Mouse (Mus musculus) liver, embryonic 14.5 days (tissue): ENCODE measurements at regions not wholly inside any gene's neighbourhood (a gene's known extent, or its start where the extent isn't known, plus 50 kb on each side); places are given as distances from the start of the nearest gene placed in this dataset.

Experiments used
- ATAC-seq: fragments of 200-750 bp; cut with Nextera tagmentation; 2 replicates; pipeline ENCODE4 v1.8.0; 2017; ENCODE audit warnings: moderate number of reproducible peaks, mild to moderate bottlenecking, moderate library complexity; ENCODE audit not compliant: insufficient read depth
- DNase-seq, 3 experiments: peaks; one replicate each; pipeline ENCODE4 v3.0.0-alpha.2; 2012 to 2013; ENCODE audit warnings: low read depth in 3 of 3, low spot score in 3 of 3
- H3K27ac ChIP-seq: fragments of 300-500 bp; sonication (generic); 2 replicates; pipeline ENCODE4 v1.5.1; 2014; ENCODE audit warnings: moderate library complexity, mild to moderate bottlenecking, control low read depth, inconsistent platforms
- H3K27me3 ChIP-seq: fragments of 300-500 bp; sonication (generic); 2 replicates; pipeline ENCODE4 v1.6.1; 2014; ENCODE audit warnings: mild to moderate bottlenecking, low read length, moderate library complexity; ENCODE audit not compliant: control insufficient read depth, insufficient read depth
- H3K36me3 ChIP-seq: fragments of 300-500 bp; sonication (generic); replicated peaks from 2 replicates; pipeline ENCODE4 v1.6.1; 2014; ENCODE audit warnings: low read depth; ENCODE audit not compliant: control insufficient read depth, insufficient read depth
- H3K4me1 ChIP-seq, 2 experiments: fragments of 200-500 bp in 1 of 2; fragments of 300-500 bp in 1 of 2; sonication (generic) in 1 of 2; replicated peaks; 2 replicates each; pipeline ENCODE4 v1.6.1; 2012 to 2014; ENCODE audit warnings: antibody characterized with exemption in 1 of 2, inconsistent platforms in 1 of 2, low read length in 1 of 2; ENCODE audit not compliant: control insufficient read depth in 2 of 2, insufficient read depth in 2 of 2
- H3K4me2 ChIP-seq: fragments of 300-500 bp; sonication (generic); 2 replicates; pipeline ENCODE4 v1.6.1; 2014; ENCODE audit warnings: low read depth, mild to moderate bottlenecking, control low read depth, moderate library complexity
- H3K4me3 ChIP-seq, 2 experiments: fragments of 200-500 bp in 1 of 2; fragments of 300-500 bp in 1 of 2; sonication (generic) in 1 of 2; 2 replicates each; pipeline ENCODE4 v1.5.1; 2012 to 2014; ENCODE audit warnings: low read depth in 2 of 2, low read length in 2 of 2, mild to moderate bottlenecking in 2 of 2, control low read depth in 1 of 2, inconsistent platforms in 1 of 2, moderate library complexity in 1 of 2; ENCODE audit not compliant: insufficient read depth in 1 of 2
- H3K9ac ChIP-seq: fragments of 300-500 bp; sonication (generic); replicated peaks from 2 replicates; pipeline ENCODE4 v1.6.1; 2014; ENCODE audit warnings: mild to moderate bottlenecking, control low read depth, moderate library complexity
- H3K9me3 ChIP-seq: fragments of 300-500 bp; sonication (generic); 2 replicates; pipeline ENCODE4 v1.6.1; 2016; ENCODE audit warnings: low read length, mixed read lengths; ENCODE audit not compliant: control insufficient read depth
- CTCF ChIP-seq: IDR thresholded peaks from 2 replicates; pipeline ENCODE4 v1.5.1; 2016; ENCODE audit warnings: antibody characterized with exemption, low read depth, control low read depth
- EP300 ChIP-seq: IDR thresholded peaks from 2 replicates; pipeline ENCODE4 v1.6.1; 2016; ENCODE audit warnings: antibody characterized with exemption, low read depth
- WGBS: fragments of 180-500 bp; shearing (Covaris S2); extraction: QIAGEN DNeasy Blood & Tissue Kit; methylation state at CpG from one replicate; pipeline ENCODE4 v1.1.7; 2014; ENCODE audit not compliant: insufficient replicate concordance; 5-methylcytosine and 5-hydroxymethylcytosine counted together

DNA sequence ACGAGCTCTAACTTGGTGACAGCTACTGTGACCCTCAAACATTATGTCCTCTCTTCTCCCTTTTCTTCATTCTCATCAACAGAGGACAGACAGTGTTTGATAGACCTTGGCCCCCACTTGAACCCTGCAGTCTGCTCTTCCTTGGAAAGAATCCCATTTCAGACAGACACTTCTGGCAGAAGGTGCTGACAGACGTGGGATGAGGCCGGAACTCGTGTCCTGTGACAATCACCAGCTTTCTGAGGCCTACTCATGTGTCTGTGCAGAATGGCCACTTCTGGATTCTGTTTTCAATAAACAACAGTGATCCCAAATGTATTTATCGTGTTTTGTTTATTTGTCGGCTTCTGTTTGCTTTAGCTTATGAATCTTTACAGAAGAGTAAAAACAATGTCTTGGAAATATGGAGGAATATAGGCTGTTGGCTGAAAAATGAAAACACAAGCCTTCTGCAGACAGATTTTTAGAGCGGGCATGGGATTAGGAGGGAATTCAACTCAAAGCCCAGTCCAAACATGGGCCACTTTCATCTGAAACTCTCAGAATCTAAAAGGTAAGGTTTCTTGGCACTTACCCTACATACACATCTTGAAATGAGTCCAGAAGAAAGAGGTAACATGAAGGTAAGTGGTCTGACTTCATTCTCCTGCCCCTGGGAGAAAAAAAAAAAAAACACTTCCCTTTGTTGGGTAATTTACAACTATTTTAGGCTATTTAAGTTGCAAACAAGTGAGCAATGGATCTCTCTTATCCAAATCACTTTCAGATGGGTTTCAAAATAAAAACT lies 350.9 kb downstream of the Irx1 start:
- 65% methylated on average over 7 of the region's 7 CpGs for WGBS
- H3K9ac ChIP-seq, result no peak overlapping the region
- H3K4me3 ChIP-seq, result no peak overlapping the region
- no peaks in the 10 kb centered on the region for H3K36me3 ChIP-seq
- no peak overlapping the region for H3K27ac ChIP-seq
- H3K4me1 ChIP-seq, result no peaks in the 10 kb centered on the region
- no peaks in the 10 kb centered on the region for H3K27me3 ChIP-seq
- H3K9me3 ChIP-seq, result no peaks in the 10 kb centered on the region
- no peak for TF ChIP-seq EP300
- H3K4me2 ChIP-seq, result no peak overlapping the region
- ATAC-seq, result no peak
- DNase-seq, result no peak

DNA sequence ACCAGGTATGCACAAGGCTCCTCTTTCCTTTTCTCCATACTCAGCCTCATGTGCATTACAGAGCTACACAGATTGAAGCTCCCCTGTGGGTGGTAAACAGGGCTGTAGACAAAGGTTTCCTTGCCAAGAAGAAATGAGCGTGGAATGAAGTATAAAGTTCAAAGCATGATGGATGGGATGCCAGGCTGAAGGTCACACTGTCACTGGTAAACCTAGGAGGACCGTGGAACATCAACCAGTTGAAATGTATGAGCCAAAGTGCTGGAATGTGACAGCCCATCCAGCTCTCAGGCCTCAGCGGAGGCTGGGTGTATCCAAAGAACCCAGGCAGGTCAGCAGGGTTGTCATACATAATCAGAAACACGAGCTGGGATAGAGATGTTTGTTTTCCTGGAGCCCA lies 381.0 kb downstream of the Irx1 start:
- 52% methylated on average over 4 of the region's 4 CpGs for WGBS
- Histone ChIP-seq H3K9me3 (no peaks in the 10 kb centered on the region), H3K9ac (no peak overlapping the region), H3K27ac (no peak overlapping the region), H3K4me3 (no peak overlapping the region), H3K4me1 (no peaks in the 10 kb centered on the region), H3K27me3 (no peaks in the 10 kb centered on the region), H3K36me3 (no peaks in the 10 kb centered on the region), H3K4me2 (no peak overlapping the region)
- no peak for ATAC-seq
- DNase-seq, result no peak
- no peak for TF ChIP-seq EP300
- TF ChIP-seq CTCF, result no peak

DNA sequence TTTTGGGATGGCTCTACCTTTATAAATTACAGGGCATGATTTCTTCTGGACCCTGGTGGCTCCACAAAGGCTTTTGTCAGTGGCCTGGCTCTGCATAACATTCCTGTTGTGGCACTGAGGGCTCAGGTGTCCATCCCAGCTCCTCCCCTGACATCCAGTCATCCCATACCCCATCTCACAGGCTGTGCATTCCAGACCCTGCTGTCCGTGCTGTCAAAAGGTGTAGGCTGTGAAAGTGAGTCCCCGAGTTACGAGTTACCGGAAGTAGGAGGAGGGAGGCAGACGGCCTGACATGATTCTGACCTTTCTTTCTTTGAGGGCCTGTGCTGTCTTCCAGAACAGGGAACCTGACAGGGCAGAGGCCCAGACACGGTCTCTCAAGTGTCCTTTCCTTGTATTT lies 397.6 kb downstream of the Irx1 start:
- Histone ChIP-seq H3K36me3 (no peaks in the 10 kb centered on the region), H3K4me3 (no peak overlapping the region), H3K27me3 (no peaks in the 10 kb centered on the region), H3K4me2 (no peak overlapping the region), H3K9ac (no peak overlapping the region), H3K4me1 (no peaks in the 10 kb centered on the region), H3K9me3 (no peaks in the 10 kb centered on the region), H3K27ac (no peak overlapping the region)
- DNase-seq, result no peak
- no peak for ATAC-seq
- TF ChIP-seq EP300 (no peak), CTCF (no peak)
- WGBS, result 63% methylated on average over 6 of the region's 6 CpGs

DNA sequence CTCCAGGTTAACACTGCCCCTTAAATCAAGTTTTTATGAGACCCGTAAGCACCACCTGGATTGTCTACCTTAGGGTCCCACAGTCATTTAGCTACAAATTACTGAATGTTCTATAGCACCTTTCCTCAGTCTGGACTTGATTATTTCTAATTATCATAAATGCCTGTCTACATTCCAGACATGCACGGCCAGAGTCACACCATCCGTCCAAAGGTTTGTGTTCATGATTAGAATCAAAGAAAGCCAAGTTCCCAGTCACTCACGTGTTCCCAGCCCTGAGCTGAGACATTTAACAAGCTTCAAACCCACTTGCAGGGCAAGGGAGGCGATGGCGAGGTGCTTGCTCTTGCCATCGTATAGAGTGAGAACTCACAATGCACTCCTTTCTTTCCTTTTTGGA lies 398.1 kb downstream of the Irx1 start:
- no peak overlapping the region for H3K27ac ChIP-seq
- H3K4me3 ChIP-seq, result no peak overlapping the region
- ATAC-seq (no peak), DNase-seq (no peak)
- H3K27me3 ChIP-seq, result no peaks in the 10 kb centered on the region
- H3K9me3 ChIP-seq, result no peaks in the 10 kb centered on the region
- H3K4me2 ChIP-seq, result no peak overlapping the region
- 64% methylated on average over 7 of the region's 7 CpGs for WGBS
- no peaks in the 10 kb centered on the region for H3K4me1 ChIP-seq
- TF ChIP-seq CTCF (no peak), EP300 (no peak)
- H3K36me3 ChIP-seq, result no peaks in the 10 kb centered on the region
- H3K9ac ChIP-seq, result no peak overlapping the region

DNA sequence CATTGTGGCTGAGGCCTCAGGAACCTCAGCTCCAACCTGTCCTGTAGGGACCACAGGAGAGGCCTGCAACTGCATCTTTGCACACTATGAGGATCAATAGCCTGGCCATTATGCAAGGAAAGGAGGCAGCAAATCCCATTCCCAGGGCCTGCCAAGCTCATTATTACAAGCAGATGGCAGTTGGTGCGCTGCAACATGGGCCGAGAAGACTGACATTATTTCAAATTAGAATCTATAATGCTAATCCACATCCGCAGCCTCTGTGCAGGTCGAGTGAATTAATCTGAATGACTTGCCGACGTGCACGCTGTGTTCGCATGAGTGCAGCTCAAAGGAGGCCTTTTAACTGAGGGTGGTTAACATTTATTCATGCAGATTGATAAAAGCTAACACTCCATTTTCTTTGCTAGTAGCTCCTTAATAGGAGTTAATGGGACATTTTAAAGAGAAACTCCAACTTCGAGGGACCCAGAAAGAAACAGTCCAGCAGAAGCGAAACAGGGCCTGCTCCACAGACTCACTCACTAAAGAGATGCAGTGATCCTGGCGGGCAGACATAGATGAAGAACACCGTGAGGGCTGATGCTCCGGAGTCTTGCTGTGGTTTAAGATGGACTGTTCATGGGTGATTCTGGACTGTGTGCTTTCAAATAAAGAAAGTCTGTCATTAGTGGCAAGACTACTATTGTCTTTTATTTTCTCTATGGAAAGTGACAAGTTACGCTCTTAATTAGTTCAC lies 404.9 kb downstream of the Irx1 start:
- H3K27ac ChIP-seq, result no peak overlapping the region
- WGBS, result 78% methylated on average over 14 of the region's 14 CpGs
- no peaks in the 10 kb centered on the region for H3K27me3 ChIP-seq
- no peaks in the 10 kb centered on the region for H3K9me3 ChIP-seq
- no peak overlapping the region for H3K4me2 ChIP-seq
- H3K9ac ChIP-seq, result no peak overlapping the region
- no peaks in the 10 kb centered on the region for H3K4me1 ChIP-seq
- DNase-seq (no peak), ATAC-seq (no peak)
- H3K36me3 ChIP-seq, result no peaks in the 10 kb centered on the region
- H3K4me3 ChIP-seq, result no peak overlapping the region
- TF ChIP-seq EP300, result no peak
- no peak for TF ChIP-seq CTCF
